Mouse (Mus musculus): ENCODE measurements at regions not wholly inside any gene's neighbourhood (a gene's known extent, or its start where the extent isn't known, plus 50 kb on each side); places are given as distances from the start of the nearest gene placed in this dataset.
"Not testable (repeated sequence)": the region's sequence is repeated elsewhere in the genome, so short reads cannot be mapped to it uniquely, and the experiment has no call there.

GRCm38 (mm10) chr1:51580074-51580473 lies 101.8 kb upstream of the Nabp1 start:
- 29% methylated on average over 7 of the region's 7 CpGs for WGBS
- Histone ChIP-seq H3K9ac (ENCODE audit: low read depth, low read length) (no peak overlapping the region), H3K27me3 (replicated peaks; ENCODE audit: control insufficient read depth, insufficient read depth, low read length) (no peaks in the 10 kb centered on the region), H3K4me2 (no peak overlapping the region), H3K36me3 (ENCODE audit: control insufficient read depth, insufficient read depth, low read length) (no peaks in the 10 kb centered on the region), H3K4me1 (replicated peaks; ENCODE audit: control insufficient read depth, insufficient read depth, low read length) (peaks cover 14% of the 10 kb centered on the region), H3K4me3 (ENCODE audit: low read depth, low read length) (no peak overlapping the region), H3K9me3 (ENCODE audit: control insufficient read depth, low read length) (no peaks in the 10 kb centered on the region), H3K27ac (ENCODE audit: low read depth, low read length) (no peak overlapping the region)
- ATAC-seq (replicated peaks; ENCODE audit: low FRiP score) (no peak), DNase-seq (ENCODE audit: low spot score) (no peak)

- DNase-seq (ENCODE audit: low spot score), result no peak
- no peaks in the 10 kb centered on the region for H3K27me3 ChIP-seq (replicated peaks; ENCODE audit: control insufficient read depth, insufficient read depth, low read length)
- no peaks in the 10 kb centered on the region for H3K36me3 ChIP-seq (ENCODE audit: control insufficient read depth, insufficient read depth, low read length)
- no peaks in the 10 kb centered on the region for H3K4me1 ChIP-seq (replicated peaks; ENCODE audit: control insufficient read depth, insufficient read depth, low read length)
- H3K4me3 ChIP-seq (ENCODE audit: low read depth, low read length), result no peak overlapping the region
- ATAC-seq (replicated peaks; ENCODE audit: low FRiP score), result no peak
- no peak overlapping the region for H3K4me2 ChIP-seq
- no peaks in the 10 kb centered on the region for H3K9me3 ChIP-seq (ENCODE audit: control insufficient read depth, low read length)
- no peak overlapping the region for H3K9ac ChIP-seq (ENCODE audit: low read depth, low read length)
- 91% methylated on average over 2 of the region's 2 CpGs for WGBS
- no peak overlapping the region for H3K27ac ChIP-seq (ENCODE audit: low read depth, low read length)
These were observed 99.5 kb upstream of the Nabp1 start for GRCm38 (mm10) chr1:51577701-51578100.

GRCm38 (mm10) chr1:51572314-51573078 lies 94.3 kb upstream of the Nabp1 start:
- no peaks in the 10 kb centered on the region for H3K36me3 ChIP-seq (ENCODE audit: control insufficient read depth, insufficient read depth, low read length)
- no peak overlapping the region for H3K4me2 ChIP-seq
- no peak overlapping the region for H3K9ac ChIP-seq (ENCODE audit: low read depth, low read length)
- H3K4me3 ChIP-seq (ENCODE audit: low read depth, low read length), result no peak overlapping the region
- H3K27ac ChIP-seq (ENCODE audit: low read depth, low read length), result no peak overlapping the region
- H3K27me3 ChIP-seq (replicated peaks; ENCODE audit: control insufficient read depth, insufficient read depth, low read length), result no peaks in the 10 kb centered on the region
- DNase-seq (ENCODE audit: low spot score) (no peak), ATAC-seq (replicated peaks; ENCODE audit: low FRiP score) (no peak)
- no peaks in the 10 kb centered on the region for H3K9me3 ChIP-seq (ENCODE audit: control insufficient read depth, low read length)
- no peaks in the 10 kb centered on the region for H3K4me1 ChIP-seq (replicated peaks; ENCODE audit: control insufficient read depth, insufficient read depth, low read length)
- 78% methylated on average over 8 of the region's 8 CpGs for WGBS

- H3K9ac ChIP-seq (ENCODE audit: low read depth, low read length), result no peak overlapping the region
- DNase-seq (ENCODE audit: low spot score) (no peak), ATAC-seq (replicated peaks; ENCODE audit: low FRiP score) (no peak)
- H3K4me1 ChIP-seq (replicated peaks; ENCODE audit: control insufficient read depth, insufficient read depth, low read length), result peaks cover 8% of the 10 kb centered on the region
- H3K4me3 ChIP-seq (ENCODE audit: low read depth, low read length), result no peak overlapping the region
- H3K27me3 ChIP-seq (replicated peaks; ENCODE audit: control insufficient read depth, insufficient read depth, low read length), result no peaks in the 10 kb centered on the region
- no peak overlapping the region for H3K4me2 ChIP-seq
- WGBS, result 93% methylated on average over 4 of the region's 4 CpGs
- H3K9me3 ChIP-seq (ENCODE audit: control insufficient read depth, low read length), result no peaks in the 10 kb centered on the region
- no peaks in the 10 kb centered on the region for H3K36me3 ChIP-seq (ENCODE audit: control insufficient read depth, insufficient read depth, low read length)
- no peak overlapping the region for H3K27ac ChIP-seq (ENCODE audit: low read depth, low read length)
These were observed 91.4 kb upstream of the Nabp1 start for GRCm38 (mm10) chr1:51569625-51570024.

- no peaks in the 10 kb centered on the region for H3K9me3 ChIP-seq (ENCODE audit: control insufficient read depth, low read length)
- H3K27ac ChIP-seq (ENCODE audit: low read depth, low read length), result no peak overlapping the region
- H3K4me2 ChIP-seq, result no peak overlapping the region
- peak; percentile 87 for ATAC-seq (replicated peaks; ENCODE audit: low FRiP score)
- H3K4me3 ChIP-seq (ENCODE audit: low read depth, low read length), result no peak overlapping the region
- H3K4me1 ChIP-seq (replicated peaks; ENCODE audit: control insufficient read depth, insufficient read depth, low read length), result peaks cover 8% of the 10 kb centered on the region
- H3K9ac ChIP-seq (ENCODE audit: low read depth, low read length), result no peak overlapping the region
- no peak for DNase-seq (ENCODE audit: low spot score)
- 27% methylated on average over 7 of the region's 7 CpGs for WGBS
- H3K27me3 ChIP-seq (replicated peaks; ENCODE audit: control insufficient read depth, insufficient read depth, low read length), result no peaks in the 10 kb centered on the region
- no peaks in the 10 kb centered on the region for H3K36me3 ChIP-seq (ENCODE audit: control insufficient read depth, insufficient read depth, low read length)
These were observed 88.0 kb upstream of the Nabp1 start for GRCm38 (mm10) chr1:51566170-51566649.

GRCm38 (mm10) chr1:51556616-51557015 lies 78.4 kb upstream of the Nabp1 start:
- not testable (repeated sequence) for H3K9me3 ChIP-seq (ENCODE audit: control insufficient read depth, low read length); H3K9ac ChIP-seq (ENCODE audit: low read depth, low read length); H3K4me1 ChIP-seq (replicated peaks; ENCODE audit: control insufficient read depth, insufficient read depth, low read length); ATAC-seq (replicated peaks; ENCODE audit: low FRiP score); H3K4me3 ChIP-seq (ENCODE audit: low read depth, low read length); H3K27me3 ChIP-seq (replicated peaks; ENCODE audit: control insufficient read depth, insufficient read depth, low read length); H3K27ac ChIP-seq (ENCODE audit: low read depth, low read length); DNase-seq (ENCODE audit: low spot score); H3K4me2 ChIP-seq; H3K36me3 ChIP-seq (ENCODE audit: control insufficient read depth, insufficient read depth, low read length)
- WGBS, result 88% methylated on average over 4 of the region's 4 CpGs

- H3K27ac ChIP-seq (ENCODE audit: low read depth, low read length), result no peak overlapping the region
- H3K36me3 ChIP-seq (ENCODE audit: control insufficient read depth, insufficient read depth, low read length), result no peaks in the 10 kb centered on the region
- H3K27me3 ChIP-seq (replicated peaks; ENCODE audit: control insufficient read depth, insufficient read depth, low read length), result no peaks in the 10 kb centered on the region
- H3K4me2 ChIP-seq, result no peak overlapping the region
- ATAC-seq (replicated peaks; ENCODE audit: low FRiP score), result no peak
- no peak overlapping the region for H3K9ac ChIP-seq (ENCODE audit: low read depth, low read length)
- no peaks in the 10 kb centered on the region for H3K4me1 ChIP-seq (replicated peaks; ENCODE audit: control insufficient read depth, insufficient read depth, low read length)
- DNase-seq (ENCODE audit: low spot score), result no peak
- no peak overlapping the region for H3K4me3 ChIP-seq (ENCODE audit: low read depth, low read length)
- H3K9me3 ChIP-seq (ENCODE audit: control insufficient read depth, low read length), result no peaks in the 10 kb centered on the region
- WGBS, result 50% methylated on average over 6 of the region's 6 CpGs
These were observed 75.5 kb upstream of the Nabp1 start for GRCm38 (mm10) chr1:51553738-51554137.

- H3K27ac ChIP-seq (ENCODE audit: low read depth, low read length), result no peak overlapping the region
- no peak overlapping the region for H3K9ac ChIP-seq (ENCODE audit: low read depth, low read length)
- H3K27me3 ChIP-seq (replicated peaks; ENCODE audit: control insufficient read depth, insufficient read depth, low read length), result no peaks in the 10 kb centered on the region
- no peaks in the 10 kb centered on the region for H3K9me3 ChIP-seq (ENCODE audit: control insufficient read depth, low read length)
- no peaks in the 10 kb centered on the region for H3K36me3 ChIP-seq (ENCODE audit: control insufficient read depth, insufficient read depth, low read length)
- no peak overlapping the region for H3K4me3 ChIP-seq (ENCODE audit: low read depth, low read length)
- ATAC-seq (replicated peaks; ENCODE audit: low FRiP score) (no peak), DNase-seq (ENCODE audit: low spot score) (no peak)
- 75% methylated on average over 5 of the region's 5 CpGs for whole genome bisulfite sequencing
- no peaks in the 10 kb centered on the region for H3K4me1 ChIP-seq (replicated peaks; ENCODE audit: control insufficient read depth, insufficient read depth, low read length)
- no peak overlapping the region for H3K4me2 ChIP-seq
These were observed 73.4 kb upstream of the Nabp1 start for GRCm38 (mm10) chr1:51551624-51552023.

GRCm38 (mm10) chr1:51542801-51543200 lies 64.6 kb upstream of the Nabp1 start:
- Histone ChIP-seq H3K36me3 (ENCODE audit: control insufficient read depth, insufficient read depth, low read length) (no peaks in the 10 kb centered on the region), H3K4me3 (ENCODE audit: low read depth, low read length) (no peak overlapping the region), H3K27ac (ENCODE audit: low read depth, low read length) (no peak overlapping the region), H3K9me3 (ENCODE audit: control insufficient read depth, low read length) (no peaks in the 10 kb centered on the region), H3K27me3 (replicated peaks; ENCODE audit: control insufficient read depth, insufficient read depth, low read length) (no peaks in the 10 kb centered on the region), H3K4me1 (replicated peaks; ENCODE audit: control insufficient read depth, insufficient read depth, low read length) (no peaks in the 10 kb centered on the region), H3K4me2 (no peak overlapping the region), H3K9ac (ENCODE audit: low read depth, low read length) (no peak overlapping the region)
- DNase-seq (ENCODE audit: low spot score) (no peak), ATAC-seq (replicated peaks; ENCODE audit: low FRiP score) (no peak)
- WGBS, result 80% methylated on average over 5 of the region's 5 CpGs
